Mouse (Mus musculus): ENCODE results near the gene Susd6.
A peak's percentile ranks its signal among the peaks of the same experiment; 100 is the strongest.
"Not testable (repeated sequence)": the region's sequence is repeated elsewhere in the genome, so short reads cannot be mapped to it uniquely, and the experiment has no call there.

The Susd6 gene

GRCm38 (mm10) chr12:80814529-80814928 is 24.2 kb downstream of the Susd6 start:
- no peak for DNase-seq

- DNase-seq = peak in 1 of 2 experiments; percentile 17
Observed at GRCm38 (mm10) chr12:80815298-80815697, 25.0 kb downstream of the Susd6 start.

- DNase-seq = no peak
Observed at GRCm38 (mm10) chr12:80815893-80816292, 25.6 kb downstream of the Susd6 start.

GRCm38 (mm10) chr12:80816380-80817086 is 26.2 kb downstream of the Susd6 start:
- DNase-seq = no peak

- DNase-seq = no peak
Observed at GRCm38 (mm10) chr12:80817697-80818235, 27.5 kb downstream of the Susd6 start.

- DNase-seq = not testable (repeated sequence)
Observed at GRCm38 (mm10) chr12:80819020-80819419, 28.7 kb downstream of the Susd6 start.

- DNase-seq = no peak
Observed at GRCm38 (mm10) chr12:80821312-80822007, 31.1 kb downstream of the Susd6 start.

GRCm38 (mm10) chr12:80822533-80822932 is 32.2 kb downstream of the Susd6 start:
- DNase-seq = no peak

GRCm38 (mm10) chr12:80824202-80824601 is 33.9 kb downstream of the Susd6 start:
- no peak for DNase-seq

- DNase-seq = no peak
Observed at GRCm38 (mm10) chr12:80826423-80826822, 36.1 kb downstream of the Susd6 start.

- DNase-seq = no peak
Observed at GRCm38 (mm10) chr12:80827464-80828015, 37.2 kb downstream of the Susd6 start.

- DNase-seq = no peak
Observed at GRCm38 (mm10) chr12:80828020-80828419, 37.7 kb downstream of the Susd6 start.

- DNase-seq = no peak
Observed at GRCm38 (mm10) chr12:80828951-80829350, 38.6 kb downstream of the Susd6 start.

GRCm38 (mm10) chr12:80830211-80830610 is 39.9 kb downstream of the Susd6 start:
- DNase-seq = no peak

- DNase-seq = no peak
Observed at GRCm38 (mm10) chr12:80830820-80831219, 40.5 kb downstream of the Susd6 start.

- no peak for DNase-seq
Observed at GRCm38 (mm10) chr12:80832313-80832712, 42.0 kb downstream of the Susd6 start.

- DNase-seq = no peak
Observed at GRCm38 (mm10) chr12:80833541-80833940, 43.2 kb downstream of the Susd6 start.

- DNase-seq = no peak
Observed at GRCm38 (mm10) chr12:80834156-80834900, 44.0 kb downstream of the Susd6 start.

GRCm38 (mm10) chr12:80834901-80835570 is 44.7 kb downstream of the Susd6 start:
- DNase-seq = no peak

GRCm38 (mm10) chr12:80837614-80838013 is 47.3 kb downstream of the Susd6 start:
- DNase-seq = no peak

- DNase-seq = no peak
Observed at GRCm38 (mm10) chr12:80838271-80838670, 48.0 kb downstream of the Susd6 start.

GRCm38 (mm10) chr12:80838787-80839186 is 48.5 kb downstream of the Susd6 start:
- no peak for DNase-seq

Data from thymus, adult 18-20 months (tissue).